Mouse (Mus musculus): ENCODE measurements around the gene Sowahb. TPM values are rescaled to one million over a fixed set of nuclear protein-coding genes. Genes with fewer than 3 reads are reported as not detected.

The Sowahb gene
- polyA plus RNA-seq, 1 experiment from 2014 or later = not detected

- no peak for ATAC-seq
- Histone ChIP-seq H3K9me3 (ENCODE audit: control insufficient read depth, low read length) (no peaks in the 10 kb centered on the region), H3K36me3 (ENCODE audit: control insufficient read depth, insufficient read depth) (no peaks in the 10 kb centered on the region), H3K4me1 (replicated peaks; ENCODE audit: control insufficient read depth, insufficient read depth, low read length) (no peaks in the 10 kb centered on the region), H3K27ac (ENCODE audit: low read length) (no peak overlapping the region), H3K4me3 (replicated peaks; ENCODE audit: low read length) (no peak overlapping the region), H3K9ac (replicated peaks; ENCODE audit: low read depth, low read length) (no peak overlapping the region), H3K4me2 (ENCODE audit: low read length) (no peak overlapping the region), H3K27me3 (replicated peaks; ENCODE audit: control insufficient read depth, insufficient read depth, low read length) (no peaks in the 10 kb centered on the region)
- 95% methylated on average over 2 of the region's 2 CpGs for WGBS
These were observed 50.0 kb downstream of the Sowahb start for GRCm38 (mm10) chr5:92994861-92995260.

GRCm38 (mm10) chr5:92994309-92994708, 50.5 kb downstream of the Sowahb start:
- Histone ChIP-seq H3K4me3 (replicated peaks; ENCODE audit: low read length) (no peak overlapping the region), H3K36me3 (ENCODE audit: control insufficient read depth, insufficient read depth) (no peaks in the 10 kb centered on the region), H3K9me3 (ENCODE audit: control insufficient read depth, low read length) (no peaks in the 10 kb centered on the region), H3K27me3 (replicated peaks; ENCODE audit: control insufficient read depth, insufficient read depth, low read length) (no peaks in the 10 kb centered on the region), H3K27ac (ENCODE audit: low read length) (no peak overlapping the region), H3K4me2 (ENCODE audit: low read length) (no peak overlapping the region), H3K4me1 (replicated peaks; ENCODE audit: control insufficient read depth, insufficient read depth, low read length) (no peaks in the 10 kb centered on the region), H3K9ac (replicated peaks; ENCODE audit: low read depth, low read length) (no peak overlapping the region)
- WGBS = 83% methylated on average over 6 of the region's 6 CpGs
- ATAC-seq = no peak

GRCm38 (mm10) chr5:92992106-92992505, 52.7 kb downstream of the Sowahb start:
- ATAC-seq = no peak
- no peaks in the 10 kb centered on the region for H3K36me3 ChIP-seq (ENCODE audit: control insufficient read depth, insufficient read depth)
- peaks cover 4% of the 10 kb centered on the region for H3K4me1 ChIP-seq (replicated peaks; ENCODE audit: control insufficient read depth, insufficient read depth, low read length)
- H3K4me3 ChIP-seq (replicated peaks; ENCODE audit: low read length) = no peak overlapping the region
- H3K27me3 ChIP-seq (replicated peaks; ENCODE audit: control insufficient read depth, insufficient read depth, low read length) = no peaks in the 10 kb centered on the region
- no peaks in the 10 kb centered on the region for H3K9me3 ChIP-seq (ENCODE audit: control insufficient read depth, low read length)
- 86% methylated on average over 3 of the region's 3 CpGs for WGBS
- no peak overlapping the region for H3K9ac ChIP-seq (replicated peaks; ENCODE audit: low read depth, low read length)
- no peak overlapping the region for H3K4me2 ChIP-seq (ENCODE audit: low read length)
- no peak overlapping the region for H3K27ac ChIP-seq (ENCODE audit: low read length)

Other genes starting within 250 kb of the Sowahb start
- gene Sept11, start 48.4 kb upstream of the Sowahb start, polyA plus RNA-seq (2015; fragmentation: Nextera tagmentation; extraction: Ambion mirVana) = 175 and 198 TPM in 2 replicates
- gene Ccni, start 161.5 kb upstream of the Sowahb start, polyA plus RNA-seq (2015; fragmentation: Nextera tagmentation; extraction: Ambion mirVana) = 187 and 218 TPM in 2 replicates
- gene 2010109A12Rik, start 161.5 kb upstream of the Sowahb start, polyA plus RNA-seq (2015; fragmentation: Nextera tagmentation; extraction: Ambion mirVana) = 1.5 and 2.0 TPM in 2 replicates
- gene Ccng2, start 222.2 kb upstream of the Sowahb start, polyA plus RNA-seq (2015; fragmentation: Nextera tagmentation; extraction: Ambion mirVana) = 149 and 198 TPM in 2 replicates

Data from forebrain, embryonic 16.5 days (tissue).